Mouse (Mus musculus) spleen, embryonic (tissue): ENCODE data around the gene Lypla2.

Experiments
- CTCF ChIA-PET: fragments of 350-600 bp; sonication (Branson Sonifier 250); formaldehyde crosslinking; loops from one replicate; lab custom pipeline; 2022; lab: Charles Lee

Gene Lypla2

GRCm38 (mm10) chr4:135976146-135976545 lies 3.7 kb upstream of the Lypla2 start:
- CTCF ChIA-PET: interaction anchor here (0.7 kb wide), 1 partner anchor 64 kb away, joined by 4 read pairs; no protein-coding TSS in a partner anchor

GRCm38 (mm10) chr4:135972911-135973811 lies 735 bp upstream of the Lypla2 start:
- CTCF ChIA-PET: interaction anchor here (0.9 to 1.4 kb wide), 2 partner anchors 11 to 52 kb away, joined by 3 read pairs; partner anchors contain the start of gene Fuca1

- CTCF ChIA-PET: no interaction called here
Measured at GRCm38 (mm10) chr4:135971805-135972555, 446 bp downstream of the Lypla2 start.

- CTCF ChIA-PET: no interaction called here
Measured at GRCm38 (mm10) chr4:135970585-135970984, 1.8 kb downstream of the Lypla2 start.

GRCm38 (mm10) chr4:135969070-135969750 lies 3.2 kb downstream of the Lypla2 start:
- CTCF ChIA-PET: interaction anchor here (0.7 kb wide), 1 partner anchor 194 kb away, joined by 3 read pairs; no protein-coding TSS in a partner anchor

GRCm38 (mm10) chr4:135968271-135968869 lies 4.1 kb downstream of the Lypla2 start:
- CTCF ChIA-PET: no interaction called here

GRCm38 (mm10) chr4:135967086-135967760 lies 5.2 kb downstream of the Lypla2 start:
- CTCF ChIA-PET: no interaction called here

GRCm38 (mm10) chr4:135966283-135966682 lies 6.1 kb downstream of the Lypla2 start:
- CTCF ChIA-PET: no interaction called here

- CTCF ChIA-PET: no interaction called here
Measured at GRCm38 (mm10) chr4:135965113-135965512, 7.3 kb downstream of the Lypla2 start.

GRCm38 (mm10) chr4:135964426-135964825 lies 8.0 kb downstream of the Lypla2 start:
- CTCF ChIA-PET: no interaction called here

GRCm38 (mm10) chr4:135963457-135964193 lies 8.8 kb downstream of the Lypla2 start, which contains the start of gene Gale:
Gene Gale, plus strand, starts transcription at chr4:135963727.
- CTCF ChIA-PET: interaction anchor here (0.5 to 1.1 kb wide), 3 partner anchors 39 to 1886 kb away, joined by 4 to 12 read pairs (median 6); no protein-coding TSS in a partner anchor

- CTCF ChIA-PET: interaction anchor here (0.6 to 1.1 kb wide), 2 partner anchors 38 to 137 kb away, joined by 4 to 12 read pairs; no protein-coding TSS in a partner anchor
Measured at GRCm38 (mm10) chr4:135962946-135963345, 9.5 kb downstream of the Lypla2 start.

GRCm38 (mm10) chr4:135962198-135962597 lies 10.2 kb downstream of the Lypla2 start:
- CTCF ChIA-PET: interaction anchor here (0.6 kb wide), 1 partner anchor 43 kb away, joined by 3 read pairs; no protein-coding TSS in a partner anchor

- CTCF ChIA-PET: interaction anchor here (0.6 to 1.5 kb wide), 2 partner anchors 15 to 42 kb away, joined by 3 read pairs; partner anchors contain the start of gene Hmgcl
Measured at GRCm38 (mm10) chr4:135961709-135962108, 10.7 kb downstream of the Lypla2 start.

- CTCF ChIA-PET: interaction anchor here (0.5 to 1.9 kb wide), 6 partner anchors 14 to 138 kb away, joined by 3 to 12 read pairs (median 3); partner anchors contain the start of gene Hmgcl
Measured at GRCm38 (mm10) chr4:135960717-135961116, 11.7 kb downstream of the Lypla2 start.

GRCm38 (mm10) chr4:135958354-135958753 lies 14.1 kb downstream of the Lypla2 start:
- CTCF ChIA-PET: no interaction called here

- CTCF ChIA-PET: interaction anchor here (1.0 kb wide), 1 partner anchor 9 kb away, joined by 4 read pairs; no protein-coding TSS in a partner anchor
Measured at GRCm38 (mm10) chr4:135955886-135956285, 16.5 kb downstream of the Lypla2 start.

GRCm38 (mm10) chr4:135954241-135954640 lies 18.2 kb downstream of the Lypla2 start:
- CTCF ChIA-PET: no interaction called here

GRCm38 (mm10) chr4:135953179-135953578 lies 19.2 kb downstream of the Lypla2 start:
- CTCF ChIA-PET: interaction anchor here (0.6 to 0.7 kb wide), 3 partner anchors 14 to 1885 kb away, joined by 3 to 7 read pairs (median 3); no protein-coding TSS in a partner anchor
